Mouse (Mus musculus) neutrophil, adult 5-6 weeks (primary cell): Measurements from ENCODE around the gene Nf1. TPM values are rescaled to one million over a fixed set of nuclear protein-coding genes. Genes with fewer than 3 reads are reported as not detected.

Experiments
- ATAC-seq: fragments of 151-379, 151-347 bp; 2 replicates; pipeline ENCODE4 v1.8.0; 2017; ENCODE audit warnings: mild to moderate bottlenecking, moderate TSS enrichment; ENCODE audit not compliant: insufficient number of reproducible peaks, poor library complexity, low FRiP score, severe bottlenecking; ENCODE audit errors: extremely low read depth
- total RNA-seq: library from RNA; stranded (forward); fragments of 200-1000 nt; gene quantifications from 2 replicates; pipeline ENCODE4 v1.2.3, GENCODE M21; 2017

The Nf1 gene
- total RNA-seq, 1 experiment from 2014 or later = 22.3 TPM

DNA sequence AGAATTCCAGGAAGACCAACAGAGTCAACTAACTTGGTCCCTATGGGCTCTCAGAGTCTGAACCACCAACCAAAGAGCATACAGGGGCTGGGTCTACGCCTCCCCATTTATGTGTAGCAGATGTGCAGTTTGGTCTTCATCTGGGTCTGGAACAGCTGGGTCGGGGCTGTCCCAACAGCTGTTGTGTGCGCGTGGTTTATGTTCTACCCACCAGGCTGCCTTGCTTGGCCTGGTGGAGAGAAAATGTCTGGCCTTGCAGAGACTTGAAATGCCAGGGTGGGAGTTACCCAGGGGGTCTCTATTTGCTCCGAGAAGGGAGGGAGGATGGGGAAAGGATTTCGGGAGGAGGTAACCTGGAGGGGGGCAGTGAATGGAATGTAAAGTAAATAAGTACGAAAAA is 224.0 kb downstream of the Nf1 start:
- ATAC-seq = no peak

DNA sequence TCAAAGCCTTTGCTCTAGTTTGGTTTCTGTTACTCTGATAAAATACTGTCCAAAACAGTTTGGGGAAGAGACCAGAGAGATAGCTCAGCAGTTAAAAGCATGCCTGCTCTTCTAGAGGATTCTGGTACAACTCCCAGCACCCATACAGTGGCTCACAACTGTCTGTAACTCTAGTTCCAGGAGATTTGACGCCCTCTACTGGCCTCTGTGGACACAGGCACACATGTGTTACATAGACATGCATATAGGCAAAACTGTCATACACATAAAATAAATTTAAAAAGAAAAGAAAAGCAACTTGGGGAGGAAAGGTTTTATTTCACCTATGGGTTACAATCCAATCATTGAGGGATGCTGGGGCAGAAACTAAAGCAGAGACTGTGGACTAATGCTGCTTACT is 227.5 kb downstream of the Nf1 start:
- ATAC-seq = no peak

DNA sequence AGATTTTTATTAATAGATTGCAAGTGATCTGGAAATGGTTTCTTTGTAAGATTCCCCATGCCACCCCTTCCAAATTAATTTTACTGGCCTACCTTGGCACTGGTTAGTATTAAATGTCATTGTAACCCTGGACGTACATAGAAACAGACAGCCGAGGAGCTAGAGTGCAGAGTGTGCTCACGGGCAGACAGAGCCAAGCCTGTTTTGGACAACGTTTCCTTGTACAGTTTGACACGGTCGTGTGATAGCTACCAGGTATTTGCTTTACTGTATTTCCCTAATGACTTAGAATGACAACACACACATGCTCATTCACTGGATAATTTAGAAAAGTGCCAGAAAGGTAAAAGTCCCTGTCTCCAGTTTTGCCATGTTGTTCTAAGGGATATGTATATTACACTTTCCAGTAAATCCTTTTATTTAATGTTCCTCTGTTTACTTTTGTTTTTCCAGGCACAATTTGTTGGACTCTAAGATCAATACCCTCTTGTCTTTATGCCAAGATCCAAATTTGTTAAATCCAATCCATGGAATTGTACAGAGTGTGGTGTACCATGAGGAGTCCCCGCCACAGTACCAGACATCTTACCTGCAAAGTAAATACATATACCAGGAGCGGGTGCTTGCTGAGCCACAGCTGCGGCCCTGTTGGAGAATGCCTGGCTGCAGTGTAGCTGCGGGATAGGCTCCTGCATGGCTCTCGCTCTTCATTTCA is 228.9 kb downstream of the Nf1 start:
- ATAC-seq = no peak

DNA sequence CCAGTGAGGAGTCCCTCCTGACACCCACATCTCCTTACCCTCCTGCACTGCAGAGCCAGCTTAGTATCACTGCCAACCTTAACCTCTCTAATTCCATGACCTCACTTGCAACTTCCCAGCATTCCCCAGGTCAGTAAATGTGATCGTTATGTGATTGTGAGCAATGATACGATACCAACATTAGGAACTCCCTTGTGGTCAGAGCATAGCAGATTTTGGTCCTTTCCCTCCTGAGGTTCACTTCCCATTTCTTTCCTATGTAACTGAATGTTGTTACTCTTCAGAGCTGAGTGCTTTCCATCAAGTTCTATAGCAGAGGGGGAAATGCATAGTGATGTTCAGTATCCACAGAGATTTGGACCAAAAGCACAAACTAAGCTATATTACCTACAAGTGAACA is 230.8 kb downstream of the Nf1 start:
- ATAC-seq = no peak

DNA sequence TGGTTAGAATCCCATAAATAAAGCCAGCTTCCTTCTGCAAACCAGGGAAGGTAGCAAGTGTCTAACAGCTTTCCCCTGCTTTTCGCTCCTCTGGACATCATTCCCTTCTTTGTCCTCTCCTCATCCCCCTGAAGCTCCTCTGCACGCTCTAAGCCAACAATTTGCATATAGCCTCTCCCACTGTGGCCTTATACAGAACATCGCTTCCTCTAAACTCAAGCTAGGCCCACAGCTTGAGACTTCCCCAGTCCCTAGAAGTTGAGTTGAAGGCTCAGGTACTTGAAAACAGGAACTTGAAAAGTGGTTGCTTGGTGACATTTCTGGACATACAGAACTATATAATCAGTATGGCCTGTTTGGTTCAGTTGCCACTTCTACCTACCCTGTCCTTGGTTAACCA is 234.3 kb downstream of the Nf1 start:
- peak; percentile 72 for ATAC-seq

DNA sequence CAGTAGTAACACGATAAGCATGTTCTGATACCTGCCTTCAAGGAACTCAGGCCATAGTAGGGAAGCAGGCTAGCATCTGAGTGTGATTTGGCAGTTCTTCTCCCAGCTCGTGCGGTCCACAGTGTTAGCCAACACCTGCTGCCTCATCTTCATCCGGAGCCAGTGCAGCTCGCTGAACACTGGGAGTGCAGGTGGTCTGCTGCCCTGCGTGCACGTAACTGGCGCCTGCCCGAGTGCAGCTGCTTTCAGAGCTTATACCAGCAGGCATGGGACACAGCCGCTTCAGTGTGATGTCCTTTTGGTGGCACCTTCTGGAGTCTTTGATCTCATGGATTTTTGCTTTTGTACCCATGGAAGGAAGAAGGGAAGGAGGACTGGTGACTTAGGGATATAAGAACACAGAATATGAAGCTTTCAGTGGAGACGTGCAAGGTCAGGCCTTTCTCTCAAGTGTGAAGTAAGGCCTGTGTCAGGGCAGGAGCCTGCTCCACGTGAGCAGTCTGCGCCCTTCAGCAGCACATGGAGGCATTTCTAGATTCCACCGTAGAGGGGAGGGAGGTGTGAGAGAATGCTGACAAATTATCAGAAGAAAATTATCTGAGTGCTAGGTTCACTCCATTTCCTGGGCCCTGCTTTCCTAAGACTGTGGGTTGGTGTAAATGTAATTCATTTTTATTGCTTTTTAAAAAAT is 236.0 kb downstream of the Nf1 start:
- no peak for ATAC-seq

DNA sequence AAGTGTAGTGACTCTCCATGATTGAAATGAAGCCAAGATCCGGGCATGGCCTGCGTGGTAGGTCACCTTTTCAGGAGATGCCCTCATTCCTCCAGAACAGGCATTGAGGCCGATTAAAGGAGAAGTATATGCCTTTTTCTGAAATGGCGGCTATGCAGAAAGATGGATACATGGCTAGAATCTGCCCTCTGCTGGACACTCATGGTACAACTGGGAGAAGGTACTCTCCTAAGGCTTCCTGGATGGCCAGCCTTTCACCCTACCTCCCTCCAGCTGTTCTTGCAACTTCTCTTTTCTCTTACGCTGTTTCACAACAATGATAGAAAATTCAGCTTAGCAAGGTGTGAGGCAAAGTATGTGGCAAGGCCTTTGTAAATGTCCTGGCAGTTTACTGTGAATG is 238.2 kb downstream of the Nf1 start:
- peak; percentile 86 for ATAC-seq

DNA sequence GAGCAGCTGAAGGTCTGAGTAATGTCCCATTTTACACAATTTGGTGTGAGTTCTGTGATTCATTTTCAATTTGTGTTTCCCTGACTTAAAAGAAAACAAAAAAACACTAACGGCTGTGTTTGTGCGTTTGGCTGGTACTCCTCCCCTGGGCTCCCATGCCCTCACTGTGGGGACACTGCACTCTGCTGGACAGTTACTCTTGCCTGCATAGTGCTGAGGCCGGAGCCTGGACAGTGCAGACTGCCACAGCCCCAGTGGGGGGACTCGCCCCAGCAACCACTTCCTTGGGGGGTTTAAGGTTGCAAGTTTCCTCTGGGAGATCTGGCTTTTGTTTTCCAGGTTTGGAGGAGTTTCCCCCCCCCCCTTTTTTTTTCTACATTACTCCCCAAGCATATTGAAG is 241.2 kb downstream of the Nf1 start:
- no peak for ATAC-seq

DNA sequence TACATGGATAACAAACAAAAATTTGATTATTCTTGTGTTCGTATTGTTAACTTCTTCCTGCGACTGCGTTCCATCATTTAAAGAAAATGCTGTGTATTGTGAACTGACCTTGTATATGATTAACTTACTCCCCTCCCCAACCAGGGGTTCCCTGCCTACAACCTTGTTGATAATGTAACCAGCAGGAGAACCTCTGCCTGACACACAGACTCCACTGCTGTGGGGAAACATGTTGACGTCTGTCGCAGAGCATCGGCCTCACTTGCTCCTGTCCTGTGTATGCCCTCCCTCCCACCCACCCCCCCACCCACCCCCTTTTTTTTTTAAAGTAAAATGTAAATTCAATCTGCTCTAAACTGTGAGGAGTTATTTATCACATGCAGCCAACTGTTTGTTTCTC is 241.8 kb downstream of the Nf1 start:
- no peak for ATAC-seq

DNA sequence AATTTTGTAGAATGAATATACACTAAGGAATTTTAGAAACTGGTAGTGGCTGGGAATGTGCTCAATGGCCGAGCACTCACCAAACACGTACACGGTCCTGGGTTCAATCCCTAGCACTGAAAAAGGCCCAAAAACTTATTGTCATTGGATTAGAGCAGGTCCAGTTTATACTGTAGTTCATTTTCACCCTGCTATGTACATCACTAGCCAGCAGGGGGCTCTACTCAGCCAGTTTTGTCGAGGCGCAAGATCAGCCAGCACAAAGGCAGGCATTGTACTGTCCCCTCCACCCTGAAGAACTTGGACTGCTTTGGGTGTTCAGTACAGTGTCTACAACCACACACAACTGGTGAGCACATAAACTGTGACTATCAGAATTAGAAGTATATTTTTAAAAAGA is 244.7 kb downstream of the Nf1 start:
- ATAC-seq = peak; percentile 81; the same call in 1 of the 2 replicates

DNA sequence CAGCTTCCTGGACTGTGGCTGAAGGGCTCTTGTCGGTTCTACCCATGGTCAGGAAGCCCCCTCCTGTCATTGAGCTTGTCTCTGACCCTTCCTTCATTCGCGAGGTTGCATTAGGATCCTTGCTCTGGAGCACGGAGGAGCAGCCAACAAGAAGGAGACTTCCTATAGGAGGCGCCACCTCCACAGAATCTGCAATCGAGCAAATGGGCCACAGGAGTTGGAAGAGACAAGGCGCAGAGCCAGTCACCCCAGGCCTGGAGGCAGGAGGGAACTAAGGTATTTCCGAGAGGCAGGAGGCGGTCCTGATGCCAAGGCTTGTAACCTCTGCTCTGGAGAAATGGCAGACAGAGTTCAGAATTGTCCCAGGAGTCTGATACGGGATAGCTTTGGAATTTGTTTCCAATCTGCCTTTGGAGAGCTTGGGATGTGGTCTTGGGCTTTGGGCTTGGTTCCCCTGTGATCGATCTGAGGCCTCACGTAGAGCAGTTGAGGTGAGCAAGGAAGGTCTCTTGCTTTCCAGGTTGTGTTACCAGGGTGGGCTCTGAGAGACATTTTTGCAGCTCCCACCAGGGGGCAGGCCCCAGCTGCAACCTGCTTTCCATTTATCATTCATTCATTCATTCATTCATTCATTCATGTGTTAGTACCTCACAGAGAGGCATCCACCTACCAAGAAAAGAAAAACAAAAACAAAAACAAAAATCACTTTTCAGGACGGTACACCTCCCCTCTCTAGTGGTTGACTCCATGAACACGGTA is 250.0 kb downstream of the Nf1 start:
- no peak for ATAC-seq

DNA sequence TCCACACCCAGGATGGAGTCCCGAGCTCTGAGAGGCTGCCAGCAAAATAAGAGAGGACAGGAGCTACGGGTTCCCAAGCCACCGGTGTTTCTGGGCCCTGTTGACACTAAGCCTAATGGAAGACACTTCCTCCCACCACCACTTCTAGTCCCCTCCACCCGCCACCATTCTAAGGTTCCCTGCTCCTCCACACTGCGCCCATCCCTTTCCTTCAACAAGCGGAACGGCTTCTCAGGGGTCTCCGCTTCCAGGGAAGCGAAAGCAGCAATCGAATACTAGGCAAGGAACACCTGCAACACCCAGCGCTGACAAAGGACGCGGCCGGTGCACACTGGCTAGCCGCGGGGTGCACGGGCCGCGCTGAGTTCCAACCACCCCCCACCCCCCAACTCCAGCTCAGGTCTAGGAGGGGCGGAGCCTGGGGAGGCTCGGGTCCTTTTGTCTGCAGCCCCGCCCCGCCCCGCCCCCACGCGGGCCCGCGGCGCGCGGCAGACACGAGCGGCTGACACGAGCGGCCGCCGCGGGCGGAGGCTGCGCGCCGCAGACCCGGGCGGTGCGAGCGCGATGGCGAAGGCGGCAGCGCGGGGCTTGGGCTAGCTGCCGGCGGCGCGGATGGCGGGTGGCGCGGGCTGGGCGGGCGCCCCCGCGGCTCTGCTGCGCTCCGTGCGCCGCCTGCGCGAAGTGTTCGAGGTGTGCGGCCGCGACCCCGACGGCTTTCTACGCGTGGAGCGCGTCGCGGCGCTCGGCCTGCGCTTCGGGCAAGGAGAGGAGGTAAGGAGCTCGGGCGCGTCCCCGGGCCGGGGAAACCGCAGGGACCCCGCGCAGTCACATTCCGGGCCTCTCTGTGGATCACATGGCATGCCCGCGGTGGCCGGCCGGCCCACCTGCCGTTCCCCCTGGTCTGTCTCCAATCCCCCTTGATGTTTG is 251.4 kb downstream of the Nf1 start, which contains the start of gene Rab11fip4:
Gene Rab11fip4 (plus strand): TSS at position 549 of the 927 bp plus-strand sequence.
- ATAC-seq = no peak

DNA sequence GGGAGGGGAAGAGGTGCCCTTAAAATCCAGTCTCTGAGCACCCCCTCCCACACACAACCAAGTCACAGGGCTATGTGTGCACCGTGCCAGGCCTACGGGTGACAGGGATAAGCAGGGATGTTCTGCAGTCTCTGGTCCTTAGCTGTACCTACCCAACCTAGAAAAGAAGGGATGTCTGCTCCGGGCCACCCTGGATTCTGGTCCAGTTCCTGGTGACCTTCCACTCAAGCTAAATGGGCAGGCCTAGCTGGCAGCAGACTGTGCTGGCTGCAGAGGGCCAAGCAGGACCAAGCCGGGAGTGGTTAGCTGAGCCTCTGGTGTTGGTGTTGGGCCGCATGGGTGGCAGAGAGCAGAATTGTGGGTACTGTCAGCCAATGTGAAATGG is 252.1 kb downstream of the Nf1 start:
- ATAC-seq = 0 out of 2 replicates have a peak, but pooled peaks have one; percentile 3

DNA sequence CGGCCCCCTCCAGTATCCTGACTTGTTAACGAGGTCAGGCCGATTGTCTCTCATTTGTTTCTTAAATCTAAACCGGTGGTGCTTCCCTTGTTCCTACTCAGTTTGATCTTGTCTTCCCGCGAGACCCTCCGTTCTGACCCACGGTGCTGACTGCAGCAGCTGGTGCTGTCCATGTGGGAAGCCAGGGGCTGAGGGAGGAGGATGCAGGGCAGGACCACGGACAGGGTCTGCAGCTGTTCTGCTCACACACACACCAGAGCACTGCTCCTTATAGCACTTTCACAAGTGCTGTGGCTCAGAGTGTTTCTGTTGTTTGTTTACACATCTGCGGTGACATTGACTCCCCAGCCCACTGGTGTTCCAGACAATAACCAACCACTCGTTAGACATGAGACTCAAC is 254.0 kb downstream of the Nf1 start:
- no peak for ATAC-seq

DNA sequence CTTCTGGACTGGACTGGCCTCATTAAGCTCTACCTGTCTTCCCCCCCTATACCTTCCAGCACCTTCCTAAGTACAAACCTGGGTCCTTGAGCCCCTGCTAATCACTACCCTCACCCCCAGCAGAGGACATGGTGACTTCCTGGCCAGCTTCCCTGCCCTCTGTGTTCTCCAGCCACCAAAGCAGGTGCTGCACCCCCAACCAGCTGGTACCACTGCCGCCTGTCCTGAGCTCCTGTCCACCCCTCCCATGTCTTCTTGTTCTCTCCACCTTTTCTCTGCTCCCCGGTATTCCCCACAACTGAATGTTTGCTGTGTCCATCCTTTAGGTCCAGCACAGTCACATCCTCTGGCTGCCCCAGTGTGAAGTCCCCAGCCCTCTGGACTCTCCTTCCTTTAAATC is 271.0 kb downstream of the Nf1 start:
- ATAC-seq = no peak

DNA sequence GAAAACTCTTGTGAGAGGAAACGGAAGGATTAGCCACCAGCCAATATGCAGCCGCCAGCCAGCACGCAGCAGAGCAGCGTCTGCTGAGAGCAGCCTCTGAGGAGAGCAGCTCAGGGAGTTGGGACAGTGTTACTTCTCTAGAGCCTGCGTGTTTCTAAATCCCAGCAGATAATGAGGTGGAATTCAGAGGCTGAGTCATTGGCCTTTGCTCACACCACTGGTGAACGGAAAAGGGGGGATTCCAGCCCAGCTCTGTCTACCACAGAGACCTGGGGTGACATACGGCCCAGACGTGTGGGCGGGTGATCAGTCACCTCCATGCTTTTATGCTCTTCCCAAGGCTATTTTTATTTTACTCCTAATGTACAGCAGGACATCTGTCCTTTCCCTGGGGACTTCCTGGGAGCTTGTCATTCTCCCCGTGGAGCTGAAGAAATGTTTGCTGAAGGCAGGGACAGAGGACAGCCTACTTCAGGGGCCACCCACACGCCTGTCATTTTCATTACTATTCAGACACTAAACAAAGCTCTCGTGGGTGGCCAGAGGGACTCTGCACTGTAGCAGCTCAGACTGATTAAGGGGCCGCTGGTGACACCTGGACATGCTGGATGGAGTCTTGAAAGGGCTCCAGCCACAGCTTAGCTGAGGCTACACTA is 271.6 kb downstream of the Nf1 start:
- ATAC-seq = no peak

DNA sequence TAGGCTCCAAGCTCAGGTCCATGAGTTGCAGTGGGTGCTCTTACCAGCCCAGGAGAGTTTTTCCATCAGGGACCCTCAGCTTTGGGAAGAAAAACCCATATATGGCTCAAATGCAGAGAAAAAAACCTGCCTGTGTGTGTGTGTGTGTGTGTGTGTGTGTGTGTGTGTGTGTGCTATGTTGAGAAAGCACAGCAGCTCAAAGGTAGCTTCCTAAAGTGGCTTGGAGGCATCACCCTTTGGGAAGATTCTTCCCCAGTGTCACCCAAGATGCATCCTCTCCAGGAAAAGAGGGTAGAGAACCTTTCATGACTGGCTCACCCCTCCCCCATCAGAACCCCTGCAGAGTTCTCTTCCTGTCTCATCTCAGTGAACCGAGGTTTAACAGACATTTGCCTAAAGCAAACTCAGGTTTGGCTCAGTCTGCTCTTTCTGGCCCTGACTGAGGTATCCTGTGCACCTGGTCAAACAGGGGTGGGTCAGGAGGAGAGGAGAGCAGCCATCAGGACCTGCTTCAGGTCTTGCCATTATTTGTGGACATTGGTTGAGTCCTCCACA is 272.6 kb downstream of the Nf1 start:
- no peak for ATAC-seq

DNA sequence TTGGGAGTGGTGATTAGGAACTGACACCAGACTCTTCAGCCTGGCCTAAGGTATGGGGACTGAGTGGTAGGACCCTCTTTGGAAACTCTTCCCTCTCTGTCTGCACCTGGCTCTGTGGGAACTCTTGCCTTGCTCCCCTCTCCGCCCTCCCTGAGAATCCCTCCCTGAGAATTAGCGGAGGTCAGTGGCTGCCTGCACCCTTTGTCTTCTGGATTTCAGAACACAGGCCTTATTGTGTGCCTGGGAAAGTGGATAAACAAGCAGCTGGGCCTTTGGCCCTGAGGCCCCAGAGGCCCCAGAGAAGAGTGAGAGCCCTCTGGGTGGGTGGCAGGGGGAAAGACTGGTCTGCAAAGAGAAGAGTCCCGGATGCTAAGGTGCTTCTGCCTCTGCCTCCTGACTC is 273.6 kb downstream of the Nf1 start:
- ATAC-seq = no peak
